Mouse (Mus musculus): ENCODE results near the gene Spsb2. TPM values are rescaled to one million over a fixed set of nuclear protein-coding genes. Genes with fewer than 3 reads are reported as not detected.
"Not testable (repeated sequence)": the region's sequence is repeated elsewhere in the genome, so short reads cannot be mapped to it uniquely, and the experiment has no call there.

Gene Spsb2
- polyA plus RNA-seq, 1 experiment = 7.3 TPM

GRCm38 (mm10) chr6:124809052-124809774, 752 bp downstream of the Spsb2 start:
- peak overlapping the region; percentile 74 for H3K27ac ChIP-seq (replicated peaks; ENCODE audit: low read depth, low read length)
- peak overlapping the region; percentile 91 for H3K4me3 ChIP-seq (ENCODE audit: insufficient read depth, low read depth, low read length)

DNA sequence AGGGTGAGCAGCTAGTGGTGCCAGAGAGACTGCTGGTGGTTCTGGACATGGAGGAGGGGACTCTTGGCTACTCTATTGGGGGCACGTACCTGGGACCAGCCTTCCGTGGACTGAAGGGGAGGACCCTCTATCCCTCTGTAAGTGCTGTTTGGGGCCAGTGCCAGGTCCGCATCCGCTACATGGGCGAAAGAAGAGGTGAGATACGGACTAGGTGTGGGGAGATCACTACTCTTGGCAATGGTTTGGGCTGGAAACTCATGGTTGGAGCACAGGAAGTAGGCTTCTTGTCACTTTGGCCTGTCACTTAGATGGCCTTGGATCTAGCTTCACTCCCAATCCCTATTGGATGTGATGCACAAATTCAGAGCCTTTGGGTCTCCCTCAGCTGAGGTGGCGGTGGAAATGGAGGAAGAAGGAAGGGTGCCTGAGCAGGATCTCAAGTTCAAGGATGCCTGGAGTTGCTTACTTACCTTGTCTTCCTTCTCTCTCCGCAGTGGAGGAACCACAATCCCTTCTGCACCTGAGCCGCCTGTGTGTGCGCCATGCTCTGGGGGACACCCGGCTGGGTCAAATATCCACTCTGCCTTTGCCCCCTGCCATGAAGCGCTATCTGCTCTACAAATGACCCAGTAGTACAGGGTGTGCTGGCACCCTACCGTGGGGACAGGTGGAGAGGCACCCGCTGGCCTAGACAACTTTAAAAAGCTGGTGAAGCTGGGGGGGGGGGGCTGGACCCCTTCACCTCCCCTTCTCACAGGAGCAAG, 1.5 kb downstream of the Spsb2 start:
- peak overlapping the region; percentile 91 for H3K4me3 ChIP-seq (ENCODE audit: insufficient read depth, low read depth, low read length)
- 0 out of 2 replicates have a peak overlapping the region, but pooled peaks have one; percentile 7 for H3K27ac ChIP-seq (replicated peaks; ENCODE audit: low read depth, low read length)
- H3K4me1 ChIP-seq (ENCODE audit: control insufficient read depth, insufficient read depth, insufficient read length, low read length) = peaks cover 16% of the 10 kb centered on the region

More at GRCm38 (mm10) chr6:124809052-124809774, 752 bp downstream of the Spsb2 start:
- peaks cover 12% of the 10 kb centered on the region; the same call in 1 of the 2 replicates for H3K4me1 ChIP-seq (ENCODE audit: control insufficient read depth, insufficient read depth, insufficient read length, low read length)

- H3K4me1 ChIP-seq (ENCODE audit: control insufficient read depth, insufficient read depth, insufficient read length, low read length) = peaks cover 16% of the 10 kb centered on the region
- not testable (repeated sequence) for H3K4me3 ChIP-seq (ENCODE audit: insufficient read depth, low read depth, low read length); H3K27ac ChIP-seq (replicated peaks; ENCODE audit: low read depth, low read length)
Measured at GRCm38 (mm10) chr6:124810566-124811402, 2.3 kb downstream of the Spsb2 start.

- Histone ChIP-seq H3K4me3 (ENCODE audit: insufficient read depth, low read depth, low read length) (no peak overlapping the region), H3K4me1 (ENCODE audit: control insufficient read depth, insufficient read depth, insufficient read length, low read length) (peaks cover 15% of the 10 kb centered on the region), H3K27ac (replicated peaks; ENCODE audit: low read depth, low read length) (no peak overlapping the region)
Measured at GRCm38 (mm10) chr6:124811403-124811665, 2.9 kb downstream of the Spsb2 start.

DNA sequence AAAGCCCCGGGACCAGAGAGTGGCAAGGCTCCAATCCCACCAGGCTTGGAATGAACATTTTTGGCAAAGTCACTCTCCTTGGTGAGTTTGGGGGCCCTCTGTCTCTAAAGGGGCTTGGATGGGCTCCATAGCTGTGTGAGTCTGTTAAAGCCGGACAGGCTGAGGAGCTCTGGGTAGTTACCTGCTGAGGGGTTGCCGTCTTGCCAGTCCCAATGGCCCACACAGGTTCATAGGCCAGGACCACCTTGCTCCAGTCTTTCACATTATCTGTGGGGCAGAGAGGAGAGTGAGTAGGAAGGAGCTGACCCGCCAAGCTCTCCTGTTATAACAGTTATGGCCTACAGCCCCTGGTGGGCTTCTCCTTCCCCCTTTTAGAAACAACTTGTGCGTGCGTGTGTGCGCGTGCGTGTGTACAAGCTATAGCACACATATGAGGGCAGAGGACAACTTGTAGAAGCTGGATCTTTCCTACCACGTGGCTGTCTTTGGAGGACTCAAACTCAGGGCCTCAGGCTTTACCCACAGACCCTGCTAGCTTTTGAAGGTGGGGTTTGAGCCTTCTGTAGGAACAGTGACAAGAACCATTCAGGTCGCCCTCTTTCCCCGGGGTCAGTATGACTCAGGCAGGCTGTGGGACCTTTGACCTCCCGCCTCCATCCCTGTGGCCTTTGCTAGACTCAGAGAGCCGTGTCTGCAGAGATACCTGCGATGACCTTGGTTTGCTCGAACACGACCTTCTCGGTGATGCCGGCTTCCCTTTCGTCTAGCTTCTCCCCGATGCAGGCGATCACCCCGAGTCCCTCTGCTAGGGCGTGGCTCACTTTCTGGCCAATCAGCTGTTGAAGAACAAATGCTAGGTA, 3.5 kb downstream of the Spsb2 start:
- H3K4me1 ChIP-seq (ENCODE audit: control insufficient read depth, insufficient read depth, insufficient read length, low read length) = peaks cover 12% of the 10 kb centered on the region
- no peak overlapping the region for H3K27ac ChIP-seq (replicated peaks; ENCODE audit: low read depth, low read length)
- peak overlapping the region; percentile 79 for H3K4me3 ChIP-seq (ENCODE audit: insufficient read depth, low read depth, low read length)

- H3K4me1 ChIP-seq (ENCODE audit: control insufficient read depth, insufficient read depth, insufficient read length, low read length) = peaks cover 12% of the 10 kb centered on the region
- peak overlapping the region; percentile 63 for H3K27ac ChIP-seq (replicated peaks; ENCODE audit: low read depth, low read length)
- H3K4me3 ChIP-seq (ENCODE audit: insufficient read depth, low read depth, low read length) = peak overlapping the region; percentile 79
Measured at GRCm38 (mm10) chr6:124812848-124813247, 4.4 kb downstream of the Spsb2 start.

DNA sequence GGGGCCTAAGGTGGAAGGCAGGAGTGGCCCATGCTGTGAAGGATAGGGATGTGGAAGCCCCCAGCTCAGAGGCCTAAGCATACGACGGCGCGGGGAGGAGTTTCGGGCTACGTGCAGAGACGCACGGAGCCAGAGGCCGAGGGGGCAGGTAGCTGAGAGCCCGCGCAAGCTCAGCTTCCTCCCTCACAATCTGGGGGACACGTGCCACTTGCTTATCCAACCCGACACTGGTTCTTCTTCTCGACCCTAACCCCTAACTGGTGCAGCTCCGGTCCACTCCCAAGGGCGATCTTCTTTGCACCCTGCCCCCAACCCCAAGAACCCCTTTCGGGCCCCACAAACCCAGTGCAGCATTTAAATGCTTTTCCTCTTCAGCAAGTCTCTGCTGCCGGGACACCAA, 5.0 kb downstream of the Spsb2 start:
- peak overlapping the region; percentile 79 for H3K4me3 ChIP-seq (ENCODE audit: insufficient read depth, low read depth, low read length)
- peaks cover 9% of the 10 kb centered on the region for H3K4me1 ChIP-seq (ENCODE audit: control insufficient read depth, insufficient read depth, insufficient read length, low read length)
- peak overlapping the region; percentile 63 for H3K27ac ChIP-seq (replicated peaks; ENCODE audit: low read depth, low read length)

DNA sequence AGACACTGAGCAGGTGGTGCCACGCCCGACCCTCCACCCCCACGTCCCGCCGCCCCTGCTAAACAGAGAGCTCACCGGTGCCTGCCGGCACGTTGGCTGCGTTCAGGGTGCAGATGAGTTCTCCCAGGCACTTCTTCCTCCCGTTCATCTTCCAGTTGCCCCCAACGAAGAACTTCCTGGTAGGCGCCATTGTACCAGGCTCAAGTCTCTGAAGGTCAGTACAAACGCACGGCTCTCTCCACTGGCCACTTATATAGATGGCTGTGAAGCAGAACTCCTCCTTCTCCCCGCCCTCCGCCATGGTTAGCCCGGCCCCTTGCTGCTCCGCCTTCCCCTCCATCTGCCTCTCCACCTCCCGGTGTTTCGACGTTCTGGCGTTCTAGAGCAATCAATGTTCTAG, 5.5 kb downstream of the Spsb2 start, which contains the start of gene Tpi1:
Gene Tpi1 (minus strand): TSS at position 364 of the 400 bp plus-strand sequence.
- Histone ChIP-seq H3K4me3 (ENCODE audit: insufficient read depth, low read depth, low read length) (peak within 1 kb of the TSS; percentile 79), H3K4me1 (ENCODE audit: control insufficient read depth, insufficient read depth, insufficient read length, low read length) (peaks cover 9% of the 10 kb centered on the region)

GRCm38 (mm10) chr6:124814448-124814847, 6.0 kb downstream of the Spsb2 start:
- Histone ChIP-seq H3K4me3 (ENCODE audit: insufficient read depth, low read depth, low read length) (0 out of 2 replicates have a peak overlapping the region, but pooled peaks have one; percentile 22), H3K4me1 (ENCODE audit: control insufficient read depth, insufficient read depth, insufficient read length, low read length) (peaks cover 9% of the 10 kb centered on the region), H3K27ac (replicated peaks; ENCODE audit: low read depth, low read length) (no peak overlapping the region)

More for the DNA sequence above, 5.5 kb downstream of the Spsb2 start, which contains the start of gene Tpi1:
- peak within 1 kb of the TSS; percentile 63 for H3K27ac ChIP-seq (replicated peaks; ENCODE audit: low read depth, low read length)

DNA sequence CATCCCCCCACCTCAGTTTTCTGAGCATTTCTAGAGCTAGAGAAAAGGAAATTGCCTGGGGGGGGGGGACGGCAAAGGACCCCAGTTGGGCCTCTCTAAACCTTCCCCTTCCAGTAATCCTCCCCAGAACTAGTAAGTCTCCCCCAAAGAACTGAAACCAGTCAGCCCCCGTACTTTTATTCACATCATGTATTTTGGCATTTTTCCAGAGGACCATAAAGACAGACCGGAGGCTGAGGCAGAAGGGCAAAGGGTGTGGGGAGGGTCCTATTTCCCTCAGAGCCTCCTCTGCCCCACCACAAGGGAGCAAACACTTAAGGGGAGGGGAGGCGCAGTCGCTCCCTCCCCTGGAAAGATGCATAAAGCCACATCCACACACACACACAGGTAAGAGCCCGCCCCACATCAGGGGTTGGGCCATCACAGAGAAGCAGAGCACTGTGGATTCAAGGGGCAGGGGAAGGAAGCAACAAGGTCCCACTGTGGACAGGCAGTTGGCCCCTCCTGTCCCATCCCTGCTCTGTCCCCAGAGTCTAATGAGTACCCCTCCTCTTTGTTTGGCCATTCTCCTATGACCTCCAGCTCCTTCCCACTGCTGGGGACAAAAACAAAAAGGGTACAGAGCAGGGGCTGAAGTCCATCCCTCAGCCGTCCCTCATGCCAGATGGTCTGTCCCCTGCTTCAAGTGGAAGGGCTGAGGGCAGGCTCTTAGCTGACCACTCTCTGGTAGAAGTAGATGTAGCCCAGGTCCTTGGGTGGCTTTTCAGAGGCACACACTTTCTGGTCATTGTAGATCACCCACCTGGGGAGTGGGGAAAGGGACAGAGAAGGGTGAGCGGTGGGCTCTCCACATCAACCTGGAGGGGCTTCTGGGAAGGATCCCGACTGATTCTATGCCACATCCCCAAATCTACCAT, 6.7 kb downstream of the Spsb2 start:
- Histone ChIP-seq H3K4me1 (ENCODE audit: control insufficient read depth, insufficient read depth, insufficient read length, low read length) (peaks cover 7% of the 10 kb centered on the region), H3K4me3 (ENCODE audit: insufficient read depth, low read depth, low read length) (no peak overlapping the region), H3K27ac (replicated peaks; ENCODE audit: low read depth, low read length) (no peak overlapping the region)

- peaks cover 7% of the 10 kb centered on the region for H3K4me1 ChIP-seq (ENCODE audit: control insufficient read depth, insufficient read depth, insufficient read length, low read length)
- H3K27ac ChIP-seq (replicated peaks; ENCODE audit: low read depth, low read length) = no peak overlapping the region
- no peak overlapping the region for H3K4me3 ChIP-seq (ENCODE audit: insufficient read depth, low read depth, low read length)
Measured at GRCm38 (mm10) chr6:124816611-124817010, 8.2 kb downstream of the Spsb2 start.

- Histone ChIP-seq H3K4me3 (ENCODE audit: insufficient read depth, low read depth, low read length) (no peak overlapping the region), H3K27ac (replicated peaks; ENCODE audit: low read depth, low read length) (no peak overlapping the region), H3K4me1 (ENCODE audit: control insufficient read depth, insufficient read depth, insufficient read length, low read length) (peaks cover 7% of the 10 kb centered on the region)
Measured at GRCm38 (mm10) chr6:124817125-124817524, 8.7 kb downstream of the Spsb2 start.

DNA sequence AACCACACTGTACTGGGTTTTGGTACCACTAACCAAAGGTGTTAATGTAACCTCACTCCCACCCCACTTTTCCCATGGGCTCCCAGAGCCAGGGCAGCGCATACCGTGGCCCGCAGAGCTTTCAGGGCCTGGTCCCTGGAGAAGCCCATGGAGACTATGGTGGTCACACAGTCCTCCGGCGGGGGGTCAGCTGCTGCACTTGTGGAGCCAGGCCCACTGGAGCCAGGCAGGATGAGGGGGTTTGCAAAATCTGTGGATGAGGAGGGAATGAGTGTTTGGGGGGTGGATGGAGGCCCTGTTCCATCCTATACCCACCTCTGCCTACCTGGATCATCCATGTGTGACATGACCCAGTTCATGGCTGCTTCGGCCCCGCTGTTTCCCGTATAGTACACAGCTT, 9.1 kb downstream of the Spsb2 start:
- Histone ChIP-seq H3K4me3 (ENCODE audit: insufficient read depth, low read depth, low read length) (no peak overlapping the region), H3K4me1 (ENCODE audit: control insufficient read depth, insufficient read depth, insufficient read length, low read length) (peaks cover 7% of the 10 kb centered on the region), H3K27ac (replicated peaks; ENCODE audit: low read depth, low read length) (no peak overlapping the region)

All from brown adipose tissue, adult 24 weeks (tissue).